Mouse (Mus musculus) limb, embryonic 14.5 days (tissue): ENCODE results near the gene Mdp1. TPM values are rescaled to one million over a fixed set of nuclear protein-coding genes. Genes with fewer than 3 reads are reported as not detected.

Experiments used
- ATAC-seq: fragments of 200-750 bp; cut with Nextera tagmentation; 2 replicates; pipeline ENCODE4 v1.8.0; 2017; ENCODE audit warnings: low read depth, moderate number of reproducible peaks, moderate TSS enrichment; ENCODE audit not compliant: low FRiP score
- DNase-seq: peaks from one replicate; pipeline ENCODE4 v3.0.0-alpha.2; 2015; ENCODE audit warnings: low spot score
- H3K27ac ChIP-seq: fragments of 300-500 bp; sonication (generic); replicated peaks from 2 replicates; pipeline ENCODE4 v1.5.1; 2014; ENCODE audit warnings: low read depth, mild to moderate bottlenecking, low read length, moderate library complexity, mixed read lengths
- H3K27me3 ChIP-seq: fragments of 300-500 bp; sonication (generic); 2 replicates; pipeline ENCODE4 v1.6.1; 2014; ENCODE audit warnings: low read length, mixed read lengths; ENCODE audit not compliant: control insufficient read depth, insufficient read depth
- H3K36me3 ChIP-seq: fragments of 300-500 bp; sonication (generic); 2 replicates; pipeline ENCODE4 v1.6.1; 2014; ENCODE audit warnings: mild to moderate bottlenecking, low read length, moderate library complexity, mixed read lengths; ENCODE audit not compliant: control insufficient read depth, insufficient read depth
- H3K4me1 ChIP-seq: fragments of 300-500 bp; sonication (generic); 2 replicates; pipeline ENCODE4 v1.6.1; 2014; ENCODE audit warnings: antibody characterized with exemption, low read length, mixed read lengths; ENCODE audit not compliant: control insufficient read depth, insufficient read depth
- H3K4me2 ChIP-seq: fragments of 300-500 bp; sonication (generic); replicated peaks from 2 replicates; pipeline ENCODE4 v1.6.1; 2014; ENCODE audit warnings: low read depth, mild to moderate bottlenecking, low read length, moderate library complexity; ENCODE audit not compliant: severe bottlenecking
- H3K4me3 ChIP-seq: fragments of 300-500 bp; sonication (generic); replicated peaks from 2 replicates; pipeline ENCODE4 v1.5.1; 2014; ENCODE audit warnings: low read length
- H3K9ac ChIP-seq: fragments of 300-500 bp; sonication (generic); 2 replicates; pipeline ENCODE4 v1.6.1; 2014; ENCODE audit warnings: mild to moderate bottlenecking, low read depth, low read length, moderate library complexity; ENCODE audit not compliant: severe bottlenecking
- H3K9me3 ChIP-seq: fragments of 300-500 bp; sonication (generic); 2 replicates; pipeline ENCODE4 v1.6.1; 2016; ENCODE audit warnings: low read length; ENCODE audit not compliant: control insufficient read depth
- POLR2A ChIP-seq: fragments of 200-500 bp; IDR thresholded peaks from 2 replicates; pipeline ENCODE4 v1.8.0; 2012; ENCODE audit warnings: inconsistent platforms, mild to moderate bottlenecking, moderate library complexity, borderline replicate concordance; ENCODE audit not compliant: insufficient read depth, insufficient read length; ENCODE audit errors: extremely low read depth
- WGBS: fragments of 180-500 bp; shearing (Covaris S2); extraction: QIAGEN DNeasy Blood & Tissue Kit; methylation state at CpG from one replicate; pipeline ENCODE4 v1.1.7; 2014; 5-methylcytosine and 5-hydroxymethylcytosine counted together
- polyA plus RNA-seq, 2 experiments: library from polyadenylated mRNA; depleted of rRNA in 1 of 2; stranded (reverse) in 1 of 2; unstranded in 1 of 2; fragments of >200 nt; fragmentation: Nextera tagmentation in 1 of 2; extraction: Ambion mirVana in 1 of 2; gene quantifications; 2 replicates each; pipeline versions ENCODE4 v1.2.1 to v1.2.3; 2012 to 2014

The Mdp1 gene
- polyA plus RNA-seq, 2 experiments = 49.7 to 53.7 TPM

- no peak overlapping the region for H3K27ac ChIP-seq
- TF ChIP-seq POLR2A = no peak
- H3K9ac ChIP-seq = no peak overlapping the region
- WGBS = 79% methylated on average over 2 of the region's 2 CpGs
- H3K27me3 ChIP-seq = no peaks in the 10 kb centered on the region
- H3K4me1 ChIP-seq = no peaks in the 10 kb centered on the region; the same call in 1 of the 2 replicates
- H3K36me3 ChIP-seq = no peaks in the 10 kb centered on the region
- no peak for DNase-seq
- H3K4me2 ChIP-seq = no peak overlapping the region
- ATAC-seq = no peak
- no peaks in the 10 kb centered on the region for H3K9me3 ChIP-seq
- no peak overlapping the region for H3K4me3 ChIP-seq
Measured at GRCm38 (mm10) chr14:55616844-55617243, 43.5 kb downstream of the Mdp1 start.

- Histone ChIP-seq H3K4me1 (no peaks in the 10 kb centered on the region; the same call in 1 of the 2 replicates), H3K4me2 (no peak overlapping the region), H3K27me3 (no peaks in the 10 kb centered on the region), H3K4me3 (no peak overlapping the region), H3K27ac (no peak overlapping the region), H3K9me3 (no peaks in the 10 kb centered on the region), H3K9ac (no peak overlapping the region), H3K36me3 (no peaks in the 10 kb centered on the region)
- no peak for ATAC-seq
- no peak for DNase-seq
- TF ChIP-seq POLR2A = no peak
- WGBS = 59% methylated on average over 2 of the region's 2 CpGs
Measured at GRCm38 (mm10) chr14:55615876-55616275, 44.4 kb downstream of the Mdp1 start.

GRCm38 (mm10) chr14:55614565-55615178 lies 45.6 kb downstream of the Mdp1 start:
- H3K4me3 ChIP-seq = no peak overlapping the region
- ATAC-seq (no peak), DNase-seq (no peak)
- TF ChIP-seq POLR2A = no peak
- H3K4me1 ChIP-seq = no peaks in the 10 kb centered on the region; the same call in 1 of the 2 replicates
- H3K36me3 ChIP-seq = peaks cover under 1% of the 10 kb centered on the region; the same call in 1 of the 2 replicates
- 85% methylated on average over 7 of the region's 7 CpGs for WGBS
- no peak overlapping the region for H3K27ac ChIP-seq
- H3K9me3 ChIP-seq = no peaks in the 10 kb centered on the region
- no peak overlapping the region for H3K4me2 ChIP-seq
- no peaks in the 10 kb centered on the region for H3K27me3 ChIP-seq
- H3K9ac ChIP-seq = no peak overlapping the region

- 73% methylated on average over 6 of the region's 6 CpGs for WGBS
- ATAC-seq = no peak
- TF ChIP-seq POLR2A = no peak
- DNase-seq = no peak
- no peak overlapping the region for H3K27ac ChIP-seq
- no peak overlapping the region for H3K4me3 ChIP-seq
- no peaks in the 10 kb centered on the region for H3K4me1 ChIP-seq
- H3K9ac ChIP-seq = no peak overlapping the region
- H3K4me2 ChIP-seq = no peak overlapping the region
- H3K9me3 ChIP-seq = no peaks in the 10 kb centered on the region
- peaks cover 14% of the 10 kb centered on the region for H3K36me3 ChIP-seq
- H3K27me3 ChIP-seq = no peaks in the 10 kb centered on the region
Measured at GRCm38 (mm10) chr14:55613346-55613745, 47.0 kb downstream of the Mdp1 start.

GRCm38 (mm10) chr14:55608339-55608738 lies 52.0 kb downstream of the Mdp1 start:
- no peak for TF ChIP-seq POLR2A
- DNase-seq = no peak
- peaks cover 40% of the 10 kb centered on the region for H3K36me3 ChIP-seq
- 96% methylated on average over 6 of the region's 6 CpGs for WGBS
- H3K9ac ChIP-seq = no peak overlapping the region
- no peak for ATAC-seq
- no peaks in the 10 kb centered on the region for H3K27me3 ChIP-seq
- no peak overlapping the region for H3K4me3 ChIP-seq
- H3K4me1 ChIP-seq = peaks cover 5% of the 10 kb centered on the region
- H3K4me2 ChIP-seq = no peak overlapping the region
- H3K9me3 ChIP-seq = no peaks in the 10 kb centered on the region
- no peak overlapping the region for H3K27ac ChIP-seq

Other genes starting within 250 kb of the Mdp1 start
Only the 30 nearest of the 35 such genes appear.
- 24.8 and 28.8 TPM in 2 replicates for gene Carmil3, start 169.9 kb downstream of the Mdp1 start, polyA plus RNA-seq (2012; rRNA removed)
- gene Carmil3, start 169.9 kb downstream of the Mdp1 start, polyA plus RNA-seq (2014; fragmentation: Nextera tagmentation; extraction: Ambion mirVana) = 3.6 and 5.4 TPM in 2 replicates
- gene Cpne6, start 150.1 kb downstream of the Mdp1 start, polyA plus RNA-seq (2012; rRNA removed) = 0.74 and 0.83 TPM in 2 replicates
- 0.47 and 0.65 TPM in 2 replicates for gene Cpne6, start 150.1 kb downstream of the Mdp1 start, polyA plus RNA-seq (2014; fragmentation: Nextera tagmentation; extraction: Ambion mirVana)
- gene Nrl, start 135.5 kb downstream of the Mdp1 start, polyA plus RNA-seq (2012; rRNA removed) = 0.06 TPM in 1 of 2 replicates, not detected in the other
- gene Nrl, start 135.5 kb downstream of the Mdp1 start, polyA plus RNA-seq (2014; fragmentation: Nextera tagmentation; extraction: Ambion mirVana) = not detected in 2 replicates
- gene Pck2, start 120.2 kb downstream of the Mdp1 start, polyA plus RNA-seq (2012; rRNA removed) = 39.3 and 52.1 TPM in 2 replicates
- gene Pck2, start 120.2 kb downstream of the Mdp1 start, polyA plus RNA-seq (2014; fragmentation: Nextera tagmentation; extraction: Ambion mirVana) = 22.5 and 28.0 TPM in 2 replicates
- 47.5 and 53.0 TPM in 2 replicates for gene Dcaf11, start 100.5 kb downstream of the Mdp1 start, polyA plus RNA-seq (2012; rRNA removed)
- gene Dcaf11, start 100.5 kb downstream of the Mdp1 start, polyA plus RNA-seq (2014; fragmentation: Nextera tagmentation; extraction: Ambion mirVana) = 53.8 and 56.0 TPM in 2 replicates
- 0.67 and 0.88 TPM in 2 replicates for gene A730061H03Rik, start 100.1 kb downstream of the Mdp1 start, polyA plus RNA-seq (2012; rRNA removed)
- gene A730061H03Rik, start 100.1 kb downstream of the Mdp1 start, polyA plus RNA-seq (2014; fragmentation: Nextera tagmentation; extraction: Ambion mirVana) = 0.74 and 1.7 TPM in 2 replicates
- 30.9 and 43.0 TPM in 2 replicates for gene Fitm1, start 84.9 kb downstream of the Mdp1 start, polyA plus RNA-seq (2012; rRNA removed)
- 19.1 and 26.9 TPM in 2 replicates for gene Fitm1, start 84.9 kb downstream of the Mdp1 start, polyA plus RNA-seq (2014; fragmentation: Nextera tagmentation; extraction: Ambion mirVana)
- 66.8 and 77.6 TPM in 2 replicates for gene Psme1, start 82.4 kb downstream of the Mdp1 start, polyA plus RNA-seq (2012; rRNA removed)
- gene Psme1, start 82.4 kb downstream of the Mdp1 start, polyA plus RNA-seq (2014; fragmentation: Nextera tagmentation; extraction: Ambion mirVana) = 147 and 154 TPM in 2 replicates
- 6.6 and 6.9 TPM in 2 replicates for gene Emc9, start 75.2 kb downstream of the Mdp1 start, polyA plus RNA-seq (2012; rRNA removed)
- 6.5 and 7.0 TPM in 2 replicates for gene Emc9, start 75.2 kb downstream of the Mdp1 start, polyA plus RNA-seq (2014; fragmentation: Nextera tagmentation; extraction: Ambion mirVana)
- 75.8 and 78.5 TPM in 2 replicates for gene Psme2, start 69.4 kb downstream of the Mdp1 start, polyA plus RNA-seq (2012; rRNA removed)
- gene Psme2, start 69.4 kb downstream of the Mdp1 start, polyA plus RNA-seq (2014; fragmentation: Nextera tagmentation; extraction: Ambion mirVana) = 239 and 245 TPM in 2 replicates
- gene Rnf31, start 68.8 kb downstream of the Mdp1 start, polyA plus RNA-seq (2012; rRNA removed) = 23.0 and 34.1 TPM in 2 replicates
- gene Rnf31, start 68.8 kb downstream of the Mdp1 start, polyA plus RNA-seq (2014; fragmentation: Nextera tagmentation; extraction: Ambion mirVana) = 13.1 and 18.1 TPM in 2 replicates
- gene Irf9, start 56.9 kb downstream of the Mdp1 start, polyA plus RNA-seq (2012; rRNA removed) = 21.0 and 26.4 TPM in 2 replicates
- 9.8 and 11.3 TPM in 2 replicates for gene Irf9, start 56.9 kb downstream of the Mdp1 start, polyA plus RNA-seq (2014; fragmentation: Nextera tagmentation; extraction: Ambion mirVana)
- 8.9 and 9.6 TPM in 2 replicates for gene Rec8, start 42.5 kb downstream of the Mdp1 start, polyA plus RNA-seq (2012; rRNA removed)
- 2.4 and 2.8 TPM in 2 replicates for gene Rec8, start 42.5 kb downstream of the Mdp1 start, polyA plus RNA-seq (2014; fragmentation: Nextera tagmentation; extraction: Ambion mirVana)
- 185 and 239 TPM in 2 replicates for gene Ipo4, start 24.6 kb downstream of the Mdp1 start, polyA plus RNA-seq (2012; rRNA removed)
- gene Ipo4, start 24.6 kb downstream of the Mdp1 start, polyA plus RNA-seq (2014; fragmentation: Nextera tagmentation; extraction: Ambion mirVana) = 131 and 133 TPM in 2 replicates
- 6.8 and 12.2 TPM in 2 replicates for gene Gm49378, start 22.6 kb downstream of the Mdp1 start, polyA plus RNA-seq (2012; rRNA removed)
- 1.5 and 3.7 TPM in 2 replicates for gene Gm49378, start 22.6 kb downstream of the Mdp1 start, polyA plus RNA-seq (2014; fragmentation: Nextera tagmentation; extraction: Ambion mirVana)
- gene Tm9sf1, start 16.7 kb downstream of the Mdp1 start, polyA plus RNA-seq (2012; rRNA removed) = 92.3 and 128 TPM in 2 replicates
- gene Tm9sf1, start 16.7 kb downstream of the Mdp1 start, polyA plus RNA-seq (2014; fragmentation: Nextera tagmentation; extraction: Ambion mirVana) = 111 and 116 TPM in 2 replicates
- 2.9 and 3.3 TPM in 2 replicates for gene Tssk4, start 10.3 kb downstream of the Mdp1 start, polyA plus RNA-seq (2012; rRNA removed)
- 1.2 and 1.4 TPM in 2 replicates for gene Tssk4, start 10.3 kb downstream of the Mdp1 start, polyA plus RNA-seq (2014; fragmentation: Nextera tagmentation; extraction: Ambion mirVana)
- 51.1 and 53.6 TPM in 2 replicates for gene Gmpr2, start 11.4 kb upstream of the Mdp1 start, polyA plus RNA-seq (2012; rRNA removed)
- 53.1 and 68.5 TPM in 2 replicates for gene Gmpr2, start 11.4 kb upstream of the Mdp1 start, polyA plus RNA-seq (2014; fragmentation: Nextera tagmentation; extraction: Ambion mirVana)
- 347 and 416 TPM in 2 replicates for gene Nedd8, start 11.6 kb upstream of the Mdp1 start, polyA plus RNA-seq (2012; rRNA removed)
- 567 and 583 TPM in 2 replicates for gene Nedd8, start 11.6 kb upstream of the Mdp1 start, polyA plus RNA-seq (2014; fragmentation: Nextera tagmentation; extraction: Ambion mirVana)
- 35.9 and 38.4 TPM in 2 replicates for gene Tinf2, start 21.3 kb upstream of the Mdp1 start, polyA plus RNA-seq (2012; rRNA removed)
- gene Tinf2, start 21.3 kb upstream of the Mdp1 start, polyA plus RNA-seq (2014; fragmentation: Nextera tagmentation; extraction: Ambion mirVana) = 34.2 and 40.1 TPM in 2 replicates
- gene Tgm1, start 53.4 kb upstream of the Mdp1 start, polyA plus RNA-seq (2012; rRNA removed) = 15.0 and 17.7 TPM in 2 replicates
- gene Tgm1, start 53.4 kb upstream of the Mdp1 start, polyA plus RNA-seq (2014; fragmentation: Nextera tagmentation; extraction: Ambion mirVana) = 17.0 and 21.2 TPM in 2 replicates
- gene Rabggta, start 61.8 kb upstream of the Mdp1 start, polyA plus RNA-seq (2012; rRNA removed) = 41.7 and 53.5 TPM in 2 replicates
- gene Rabggta, start 61.8 kb upstream of the Mdp1 start, polyA plus RNA-seq (2014; fragmentation: Nextera tagmentation; extraction: Ambion mirVana) = 20.4 and 23.0 TPM in 2 replicates
- 88.3 and 109 TPM in 2 replicates for gene Dhrs1, start 85.2 kb upstream of the Mdp1 start, polyA plus RNA-seq (2012; rRNA removed)
- gene Dhrs1, start 85.2 kb upstream of the Mdp1 start, polyA plus RNA-seq (2014; fragmentation: Nextera tagmentation; extraction: Ambion mirVana) = 82.0 and 89.7 TPM in 2 replicates
- 23.5 and 30.5 TPM in 2 replicates for gene Nop9, start 85.2 kb upstream of the Mdp1 start, polyA plus RNA-seq (2012; rRNA removed)
- gene Nop9, start 85.2 kb upstream of the Mdp1 start, polyA plus RNA-seq (2014; fragmentation: Nextera tagmentation; extraction: Ambion mirVana) = 37.6 and 38.1 TPM in 2 replicates
- gene Cideb, start 98.0 kb upstream of the Mdp1 start, polyA plus RNA-seq (2012; rRNA removed) = 2.1 and 2.6 TPM in 2 replicates
- 0.41 and 0.46 TPM in 2 replicates for gene Cideb, start 98.0 kb upstream of the Mdp1 start, polyA plus RNA-seq (2014; fragmentation: Nextera tagmentation; extraction: Ambion mirVana)
- gene Ltb4r2, start 100.9 kb upstream of the Mdp1 start, polyA plus RNA-seq (2012; rRNA removed) = 0.44 and 0.65 TPM in 2 replicates
- 0.61 and 0.74 TPM in 2 replicates for gene Ltb4r2, start 100.9 kb upstream of the Mdp1 start, polyA plus RNA-seq (2014; fragmentation: Nextera tagmentation; extraction: Ambion mirVana)
- 1.1 and 1.2 TPM in 2 replicates for gene Ltb4r1, start 105.5 kb upstream of the Mdp1 start, polyA plus RNA-seq (2012; rRNA removed)
- gene Ltb4r1, start 105.5 kb upstream of the Mdp1 start, polyA plus RNA-seq (2014; fragmentation: Nextera tagmentation; extraction: Ambion mirVana) = 0.33 and 0.78 TPM in 2 replicates
- gene Adcy4, start 123.6 kb upstream of the Mdp1 start, polyA plus RNA-seq (2012; rRNA removed) = 32.4 and 35.0 TPM in 2 replicates
- 16.8 and 17.8 TPM in 2 replicates for gene Adcy4, start 123.6 kb upstream of the Mdp1 start, polyA plus RNA-seq (2014; fragmentation: Nextera tagmentation; extraction: Ambion mirVana)
- gene Ripk3, start 128.4 kb upstream of the Mdp1 start, polyA plus RNA-seq (2012; rRNA removed) = 35.9 and 41.4 TPM in 2 replicates
- 30.5 and 37.6 TPM in 2 replicates for gene Ripk3, start 128.4 kb upstream of the Mdp1 start, polyA plus RNA-seq (2014; fragmentation: Nextera tagmentation; extraction: Ambion mirVana)
- gene Nfatc4, start 162.6 kb upstream of the Mdp1 start, polyA plus RNA-seq (2012; rRNA removed) = 171 and 233 TPM in 2 replicates
- 83.5 and 114 TPM in 2 replicates for gene Nfatc4, start 162.6 kb upstream of the Mdp1 start, polyA plus RNA-seq (2014; fragmentation: Nextera tagmentation; extraction: Ambion mirVana)